Comparison of ENCODE assay signal across 18 mouse cellular contexts in genomic region chr11:54063472-54063775, GRCm38 (mm10). TPM values are rescaled to one million over a fixed set of nuclear protein-coding genes. Genes with fewer than 3 reads are reported as not detected.
A peak's percentile ranks its signal among the peaks of the same experiment; 100 is the strongest.
DNase-seq lines count a peak whose midpoint lies in the region; ATAC-seq and TF ChIP-seq lines count a peak whose summit lies in the region.
"Had no signal": no experiment of that assay in that cellular context is flagged by ENCODE, and none has a peak within 500 bp of the region (broad histone marks: within the 10 kb centered on the region; RNA-seq: fewer than 3 reads in every experiment).

No protein-coding gene starts in this region.

- WGBS in thymus, adult 2 months, result 7% methylated on average over 10 of the region's 10 CpGs
- WGBS in hindbrain, embryonic 13.5 days, result 89% methylated on average over 10 of the region's 10 CpGs

- H3K4me3 ChIP-seq in thymus, adult 2 months (ENCODE audit: control insufficient read depth, insufficient read depth, low read length), result no peak overlapping the region
- H3K4me3 ChIP-seq in hindbrain, embryonic 13.5 days, result no peak overlapping the region
- H3K4me3 ChIP-seq: forebrain, embryonic 13.5 days; heart, adult 2 months; limb, embryonic 13.5 days; liver, embryonic 15.5 days; midbrain, embryonic 15.5 days; neural tube, embryonic 15.5 days had no signal

- peaks cover 4% of the 10 kb centered on the region; the same call in 1 of the 2 replicates for H3K27me3 ChIP-seq in thymus, adult 2 months (ENCODE audit: control insufficient read depth, insufficient read depth, low read length)
- peaks cover 19% of the 10 kb centered on the region for H3K27me3 ChIP-seq in hindbrain, embryonic 13.5 days
- H3K27me3 ChIP-seq: limb, embryonic 13.5 days; midbrain, embryonic 15.5 days had no signal

- H3K9me3 ChIP-seq in hindbrain, embryonic 13.5 days, result no peaks in the 10 kb centered on the region
- H3K9me3 ChIP-seq: forebrain, embryonic 13.5 days; limb, embryonic 13.5 days; liver, embryonic 15.5 days; midbrain, embryonic 15.5 days; neural tube, embryonic 15.5 days had no signal

- peak; percentile 18 for DNase-seq in kidney, postnatal 10 days
- no peak for DNase-seq in kidney, postnatal 4 days
- DNase-seq in thymus, adult 2 months, result no peak
- DNase-seq in thymus, postnatal 36 days, result no peak
- peak; percentile 41 for DNase-seq in fibroblast of lung, adult 2 months (ENCODE audit: low read depth)
- no peak for DNase-seq in right cerebral cortex, postnatal 36 days (ENCODE audit: low spot score in 2 of 2)
- DNase-seq: adrenal gland, adult 8-10 months; cerebellum, adult 9-10 months; gastrocnemius, postnatal 14 days; heart, adult 2 months had no signal

- H3K4me1 ChIP-seq in thymus, adult 2 months (replicated peaks; ENCODE audit: control insufficient read depth, insufficient read depth, low read length), result peaks cover 75% of the 10 kb centered on the region
- peaks cover 62% of the 10 kb centered on the region for H3K4me1 ChIP-seq in hindbrain, embryonic 13.5 days (replicated peaks)

- H3K27ac ChIP-seq in thymus, adult 2 months (ENCODE audit: control insufficient read depth, insufficient read depth, low read length), result peak overlapping the region; percentile 59
- H3K27ac ChIP-seq in hindbrain, embryonic 13.5 days, result no peak overlapping the region
- H3K27ac ChIP-seq: liver, embryonic 15.5 days; midbrain, embryonic 15.5 days had no signal

- TF ChIP-seq CTCF in thymus, adult 2 months (IDR thresholded peaks at IDR 0.05; ENCODE audit: borderline replicate concordance, control insufficient read depth, extremely low read depth, insufficient read depth, low read length, poor library complexity), result 0 out of 2 replicates have a peak, but pooled peaks have one; percentile 20

- no peak overlapping the region for H3K4me2 ChIP-seq in hindbrain, embryonic 13.5 days
- H3K4me2 ChIP-seq: forebrain, embryonic 13.5 days; limb, embryonic 13.5 days; liver, embryonic 15.5 days; midbrain, embryonic 15.5 days; neural tube, embryonic 15.5 days had no signal

- no peak for TF ChIP-seq POLR2A in thymus, adult 2 months (IDR thresholded peaks at IDR 0.05; ENCODE audit: control insufficient read depth, extremely low read depth, insufficient read depth, low read length, poor library complexity)

- H3K36me3 ChIP-seq in thymus, adult 2 months (ENCODE audit: control insufficient read depth, insufficient read depth, low read length), result no peaks in the 10 kb centered on the region
- H3K36me3 ChIP-seq in hindbrain, embryonic 13.5 days, result no peaks in the 10 kb centered on the region
- H3K36me3 ChIP-seq: liver, embryonic 15.5 days; midbrain, embryonic 15.5 days; neural tube, embryonic 15.5 days had no signal

- ATAC-seq in hindbrain, embryonic 13.5 days (ENCODE audit: low FRiP score), result no peak
- ATAC-seq: forebrain, embryonic 13.5 days; hindbrain, postnatal 0 days; lung, postnatal 0 days; midbrain, embryonic 15.5 days had no signal

- H3K9ac ChIP-seq in hindbrain, embryonic 13.5 days, result no peak overlapping the region
- H3K9ac ChIP-seq: forebrain, embryonic 13.5 days; limb, embryonic 13.5 days; liver, embryonic 15.5 days; midbrain, embryonic 15.5 days; neural tube, embryonic 15.5 days had no signal

RNA-seq across cellular contexts. Expression of gene Pdlim4, which starts 5.4 kb away (rescaled TPM):
- polyA plus RNA-seq in thymus, adult 2 months (2012; rRNA removed), result 51.8 and 62.0 TPM in 2 replicates
- 30.9 and 31.1 TPM in 2 replicates for polyA plus RNA-seq in hindbrain, embryonic 13.5 days (2015; fragmentation: Nextera tagmentation; extraction: Ambion mirVana)

RNA-seq across cellular contexts. Expression of gene Slc22a4, which starts 35.5 kb away (rescaled TPM):
- 1.2 and 1.6 TPM in 2 replicates for polyA plus RNA-seq in thymus, adult 2 months (2012; rRNA removed)
- polyA plus RNA-seq in hindbrain, embryonic 13.5 days (2015; fragmentation: Nextera tagmentation; extraction: Ambion mirVana), result 1.8 and 2.1 TPM in 2 replicates

RNA-seq across cellular contexts. Expression of gene P4ha2, which starts 36.5 kb away (rescaled TPM):
- 4.6 and 4.8 TPM in 2 replicates for polyA plus RNA-seq in thymus, adult 2 months (2012; rRNA removed)
- 10.9 and 11.3 TPM in 2 replicates for polyA plus RNA-seq in hindbrain, embryonic 13.5 days (2015; fragmentation: Nextera tagmentation; extraction: Ambion mirVana)

Comparison
In these comparisons a context has a peak if more than half of its experiments do, and no peak if none do; other contexts are left out.
1. DNase-seq: peak in kidney, postnatal 10 days (single experiment) and fibroblast of lung, adult 2 months (single experiment); none in kidney, postnatal 4 days (0 of 2), thymus, adult 2 months (single experiment), thymus, postnatal 36 days (0 of 2) and right cerebral cortex, postnatal 36 days (0 of 2).